Mouse (Mus musculus) cerebellum, adult 11-12 months (tissue): Measurements from ENCODE around the gene Cdc14b.

Source experiments
- DNase-seq: peaks from one replicate; pipeline ENCODE4 v3.0.0; 2022

Cdc14b gene

DNA sequence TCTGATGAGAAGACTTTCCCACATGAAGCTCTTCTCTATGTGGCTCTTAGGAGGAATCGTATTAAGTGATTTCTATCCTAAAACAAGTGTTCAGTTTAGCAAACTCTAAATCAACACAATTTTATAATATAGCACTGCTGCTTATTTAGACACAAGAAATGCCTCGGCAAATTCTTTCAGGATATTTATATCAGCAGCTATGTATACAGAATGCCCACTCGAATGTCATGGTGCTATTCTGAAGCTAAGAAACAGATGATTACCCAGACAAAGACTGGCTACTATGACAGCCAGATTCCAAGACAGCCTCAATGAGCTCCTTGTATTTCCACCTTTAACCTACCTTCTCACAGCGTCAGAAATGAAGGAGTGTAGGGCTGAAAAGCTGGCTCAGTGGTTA, 42.0 kb downstream of the Cdc14b start:
- DNase-seq, result no peak

DNA sequence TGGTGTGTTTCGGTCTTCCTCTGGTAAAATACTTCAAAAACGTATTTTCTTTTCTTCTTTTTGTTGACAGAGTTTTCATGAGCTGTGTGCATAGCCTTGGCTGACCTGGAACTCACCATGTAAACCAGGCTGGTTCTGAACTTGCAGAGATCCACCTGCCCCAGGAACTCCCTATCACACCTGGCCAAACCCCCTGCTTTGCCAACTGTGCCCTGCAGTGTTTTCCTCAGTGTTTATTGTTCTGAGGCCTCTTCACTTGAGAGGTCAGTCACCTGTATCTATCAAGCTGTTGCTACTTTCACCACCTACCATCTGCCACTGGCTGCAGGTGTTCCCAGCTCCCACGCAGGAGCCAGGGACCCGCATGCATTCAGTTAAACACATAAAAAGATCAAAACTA, 48.4 kb downstream of the Cdc14b start:
- DNase-seq, result no peak

- DNase-seq, result no peak
These were observed 49.4 kb downstream of the Cdc14b start for GRCm38 (mm10) chr13:64225738-64226137.

DNA sequence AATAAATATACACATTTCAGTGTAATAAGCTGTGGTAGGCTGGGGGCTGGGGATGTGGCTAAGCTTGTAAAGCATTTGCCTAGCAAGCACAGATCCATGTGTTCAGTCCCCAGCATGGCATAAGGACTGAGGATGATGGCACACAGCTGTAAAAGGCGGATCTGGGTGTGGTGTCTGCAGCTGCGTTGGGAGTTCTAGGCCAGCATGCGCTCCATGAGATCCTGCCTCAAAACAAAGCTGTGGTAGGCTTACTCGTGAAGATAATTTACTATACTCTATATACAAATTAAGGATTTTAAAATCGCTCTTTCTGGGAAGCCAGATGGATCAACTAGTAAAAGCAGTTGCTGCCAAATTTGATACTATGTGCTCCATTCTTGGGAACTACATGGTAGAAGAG, 60.2 kb downstream of the Cdc14b start:
- no peak for DNase-seq

GRCm38 (mm10) chr13:64211995-64212603, 63.0 kb downstream of the Cdc14b start:
- DNase-seq, result no peak

- no peak for DNase-seq
These were observed 66.9 kb downstream of the Cdc14b start for GRCm38 (mm10) chr13:64208146-64208545.

DNA sequence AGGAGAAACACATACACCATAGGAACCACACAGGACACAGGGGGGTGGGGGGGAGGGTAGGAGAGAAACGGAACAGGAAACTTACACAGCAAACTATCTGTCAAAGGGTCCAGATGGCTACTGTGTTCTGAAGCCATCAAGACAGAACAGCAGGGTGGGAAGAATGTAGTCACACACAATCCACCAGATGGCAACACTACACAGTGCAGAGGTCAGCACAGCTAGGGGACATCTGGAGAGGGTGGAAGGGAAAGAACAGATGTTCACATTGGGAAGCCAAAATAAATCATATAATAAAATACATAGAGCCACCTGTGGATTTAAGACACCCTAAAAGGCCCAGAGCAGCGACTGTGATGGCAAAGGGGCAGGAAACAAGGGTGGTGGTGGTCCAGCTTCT, 69.9 kb downstream of the Cdc14b start:
- no peak for DNase-seq

DNA sequence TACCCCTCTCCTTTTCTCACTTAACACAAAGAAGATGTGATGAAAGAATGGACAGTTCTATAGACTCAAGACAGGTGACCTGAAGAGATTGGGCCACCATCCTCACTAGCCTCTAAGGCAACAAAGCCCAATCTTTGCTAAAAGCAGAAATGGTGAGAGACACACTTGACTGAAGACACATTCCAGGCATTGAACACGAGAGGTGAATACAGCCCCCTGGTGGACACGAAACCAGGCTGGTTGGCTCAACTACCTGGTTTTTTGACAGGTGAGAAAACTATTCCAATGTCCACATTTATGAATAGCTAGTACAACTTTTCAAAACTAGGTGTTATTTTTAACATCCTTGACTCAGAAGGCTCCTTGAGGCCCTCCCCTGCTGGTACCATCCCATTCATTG, 70.4 kb downstream of the Cdc14b start:
- no peak for DNase-seq

GRCm38 (mm10) chr13:64200911-64201310, 74.2 kb downstream of the Cdc14b start:
- no peak for DNase-seq

DNA sequence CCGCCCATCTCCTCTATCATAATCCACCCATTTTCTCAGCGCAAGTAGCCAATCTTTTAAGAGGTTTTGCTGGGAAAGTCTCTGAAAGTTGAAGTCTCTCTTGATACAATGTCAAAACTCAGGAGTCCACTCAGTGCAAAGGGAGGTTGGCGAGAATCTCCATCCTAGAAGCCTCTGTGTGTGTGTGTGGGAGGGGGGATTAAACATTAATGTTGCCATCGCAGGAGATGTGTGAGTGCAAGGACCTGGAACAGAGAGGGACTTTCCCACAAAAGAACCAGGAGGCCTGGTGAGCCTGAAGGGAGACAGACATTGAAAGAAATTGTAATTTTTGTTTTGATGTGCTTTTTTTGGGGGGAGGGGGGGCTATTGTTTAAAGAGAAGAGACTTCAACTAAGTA, 76.8 kb downstream of the Cdc14b start:
- DNase-seq, result no peak

GRCm38 (mm10) chr13:64197899-64198298, 77.2 kb downstream of the Cdc14b start:
- no peak for DNase-seq

GRCm38 (mm10) chr13:64187065-64187464, 88.0 kb downstream of the Cdc14b start:
- no peak for DNase-seq

DNA sequence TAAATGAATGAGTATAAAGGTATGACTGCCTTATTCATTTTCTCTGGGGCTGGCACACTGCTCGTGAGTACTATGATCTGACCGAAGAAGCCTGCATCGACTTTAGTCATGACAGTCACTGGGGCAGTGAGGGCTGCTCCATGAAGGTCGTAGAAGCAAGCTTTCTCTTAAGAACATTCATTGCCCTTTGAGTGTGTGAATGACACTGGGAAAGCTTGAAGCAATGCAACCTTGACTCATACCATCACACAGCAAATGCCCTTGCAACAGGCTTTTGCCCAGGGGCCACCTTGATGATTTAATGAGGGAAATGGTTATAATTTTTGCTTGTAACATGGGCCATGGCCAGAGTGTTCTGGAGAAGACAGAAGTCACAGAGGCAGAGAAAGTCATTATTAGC, 88.6 kb downstream of the Cdc14b start:
- DNase-seq, result no peak

- DNase-seq, result no peak
These were observed 89.5 kb downstream of the Cdc14b start for GRCm38 (mm10) chr13:64185586-64185985.

DNA sequence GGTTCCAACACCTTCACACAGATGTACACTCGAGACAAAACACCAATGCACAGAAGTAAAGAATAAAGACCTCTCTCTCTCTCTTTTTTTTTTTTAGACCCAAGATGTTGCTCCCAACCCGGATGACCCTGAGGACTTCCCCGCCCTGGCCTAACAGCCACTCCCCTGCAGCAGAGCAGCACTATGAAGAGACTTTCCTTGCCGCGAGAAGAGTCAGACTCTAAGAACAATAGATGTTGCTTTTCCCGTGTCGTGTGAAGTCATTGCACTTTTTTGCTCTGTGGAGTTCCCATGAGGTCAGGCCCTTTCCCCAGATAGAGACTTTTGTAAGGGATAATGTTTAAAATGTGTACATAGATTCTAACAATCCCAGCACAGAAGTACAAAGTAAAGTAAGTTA, 89.9 kb downstream of the Cdc14b start:
- DNase-seq, result no peak

DNA sequence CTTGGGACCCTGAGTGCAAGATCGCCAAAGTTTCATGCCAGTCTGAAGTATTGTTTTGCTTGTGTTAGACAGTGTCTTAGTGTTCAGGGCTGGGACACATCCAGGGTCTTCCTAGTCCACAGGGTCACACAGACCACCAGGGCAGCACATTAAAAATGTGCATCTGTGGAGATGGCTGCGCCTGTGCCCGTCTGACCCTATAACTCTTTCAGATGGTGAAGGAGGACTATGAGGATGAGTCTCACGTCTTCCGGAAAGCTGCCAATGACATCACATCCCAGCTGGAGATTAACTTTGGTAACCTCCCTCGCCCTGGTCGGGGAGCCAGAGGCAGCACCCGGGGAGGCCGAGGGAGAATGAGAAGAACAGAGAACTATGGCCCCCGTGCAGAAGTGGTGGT, 90.7 kb downstream of the Cdc14b start:
- no peak for DNase-seq

DNA sequence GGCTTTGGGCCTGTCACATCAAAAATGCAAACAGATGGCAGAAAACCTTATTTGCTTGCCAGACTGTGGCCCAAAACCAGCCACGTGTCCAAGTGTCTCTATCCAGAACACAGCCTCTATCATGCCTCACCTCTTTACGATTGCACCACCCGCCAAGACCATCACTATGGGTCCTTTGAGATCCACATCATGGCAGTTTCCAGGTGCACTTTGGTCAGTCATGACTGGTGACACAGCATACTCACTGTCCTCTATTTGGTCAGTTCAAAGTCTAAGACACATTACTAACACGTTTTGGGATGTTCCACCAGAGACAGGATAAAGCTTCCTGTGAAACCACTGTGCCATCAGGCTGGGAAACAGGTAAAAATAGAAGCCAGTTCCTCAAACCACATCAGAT, 91.5 kb downstream of the Cdc14b start:
- no peak for DNase-seq

DNA sequence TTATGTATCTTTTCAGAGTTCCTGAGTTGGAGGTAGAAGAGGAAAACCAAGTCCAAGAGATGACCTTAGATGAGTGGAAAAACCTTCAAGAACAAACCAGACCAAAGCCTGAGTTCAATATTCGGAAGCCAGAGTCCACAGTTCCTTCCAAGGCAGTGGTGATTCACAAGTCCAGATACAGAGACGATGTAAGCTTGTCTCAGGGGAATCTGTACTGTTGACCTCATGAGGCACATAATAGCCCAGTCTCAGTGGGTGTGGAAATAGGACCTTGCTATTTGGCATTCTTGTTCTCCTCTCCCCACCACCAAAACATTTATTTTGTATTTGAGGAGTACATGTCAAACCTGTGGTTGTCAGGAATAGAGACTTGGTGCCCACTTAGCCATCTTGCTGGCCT, 93.0 kb downstream of the Cdc14b start:
- no peak for DNase-seq

DNA sequence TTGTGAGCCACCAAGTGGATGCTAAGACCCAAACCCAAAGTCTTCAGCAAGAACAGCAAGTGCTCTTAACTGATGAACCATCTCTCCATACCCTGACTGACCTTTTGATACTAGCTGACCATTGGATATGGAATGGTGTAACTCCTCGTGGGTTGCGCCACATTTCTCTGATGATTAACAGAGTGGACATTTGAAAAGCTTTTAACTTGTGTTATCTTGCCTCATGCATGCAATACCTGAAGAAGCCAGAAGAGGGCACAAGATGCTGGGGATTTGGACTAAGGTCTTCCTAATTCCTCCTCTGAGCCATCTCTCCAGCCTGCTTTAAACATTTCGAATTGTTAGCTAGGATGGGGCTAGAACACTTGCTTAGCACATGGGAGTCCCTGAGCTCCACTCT, 94.2 kb downstream of the Cdc14b start:
- no peak for DNase-seq

DNA sequence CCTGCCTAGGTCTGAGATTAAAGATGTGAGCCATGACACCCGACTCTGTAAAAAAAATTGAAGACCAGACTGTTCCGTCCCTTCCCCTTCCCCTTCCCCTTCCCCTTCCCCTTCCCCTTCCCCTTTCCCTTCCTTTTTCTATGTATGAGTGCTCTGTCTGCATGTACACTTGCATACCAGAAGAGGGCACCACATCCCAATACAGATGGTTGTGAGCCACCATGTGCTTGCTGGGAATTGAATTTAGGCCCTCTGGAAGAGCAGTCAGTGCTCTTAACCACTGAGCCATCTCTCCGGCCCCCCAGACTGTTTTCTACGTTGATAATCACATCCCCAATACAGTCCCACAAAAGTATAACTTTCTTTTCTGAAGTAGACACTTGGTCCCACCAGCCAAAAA, 94.8 kb downstream of the Cdc14b start:
- DNase-seq, result no peak

DNA sequence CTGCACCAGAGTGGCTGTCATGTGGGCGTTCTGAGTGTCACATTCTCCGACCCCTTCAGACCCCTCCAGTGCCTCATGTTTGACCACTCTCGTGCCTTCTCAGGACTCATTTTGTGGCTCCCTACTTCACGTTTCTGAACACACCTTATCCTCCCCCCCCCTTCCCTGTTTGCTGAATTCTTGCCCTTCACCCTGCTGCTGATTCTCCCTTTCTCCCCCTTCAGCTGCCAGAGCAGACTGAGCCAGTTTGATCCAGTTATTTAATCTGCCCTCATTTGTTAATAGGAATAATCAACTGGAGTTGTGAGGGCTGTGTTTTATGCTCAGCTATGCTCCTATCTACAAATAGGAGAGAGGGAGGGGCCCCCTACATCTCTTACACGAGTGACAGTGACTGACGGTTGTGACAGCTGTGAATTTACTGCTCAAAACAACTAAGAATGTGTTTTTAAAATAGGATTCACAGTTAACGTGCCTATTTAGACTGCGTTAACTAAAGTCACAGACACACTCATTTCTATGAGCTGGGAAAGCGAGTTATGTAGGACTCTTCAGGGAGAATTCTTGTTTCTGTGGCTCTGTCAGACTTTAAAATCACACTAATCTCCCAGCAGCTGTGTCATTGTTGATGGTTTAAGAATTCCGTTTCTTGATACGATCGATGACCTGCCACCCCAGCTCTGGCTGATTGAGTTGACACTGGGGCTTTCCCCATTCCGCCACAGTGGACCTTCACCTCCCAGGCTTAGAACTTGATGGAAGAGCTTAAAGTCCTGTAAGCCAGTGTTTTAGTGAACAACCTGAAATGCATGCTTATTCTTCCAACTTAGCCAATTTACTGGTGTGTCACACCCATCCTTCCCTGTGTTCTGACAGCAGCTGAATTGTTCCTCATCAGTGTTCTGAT, 96.1 kb downstream of the Cdc14b start:
- no peak for DNase-seq

DNA sequence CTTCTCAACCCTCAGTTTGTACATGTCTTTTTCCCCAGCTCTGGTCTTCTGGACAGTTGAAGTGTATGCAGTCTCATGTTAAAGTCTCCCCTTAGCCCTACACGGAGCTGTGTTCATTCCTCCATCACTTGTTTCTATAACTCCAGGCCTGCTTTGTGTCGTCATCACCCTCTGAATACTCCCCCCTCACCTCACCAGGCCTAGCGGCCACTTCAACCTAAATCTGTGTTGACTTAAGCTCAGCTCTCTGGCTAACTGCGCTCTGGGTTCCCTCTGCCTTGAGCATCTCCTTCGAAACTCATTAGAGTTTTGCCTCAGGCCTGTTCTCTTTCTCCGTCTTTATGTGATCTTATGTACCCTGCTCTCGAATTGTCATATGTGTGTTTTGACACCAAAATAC, 97.1 kb downstream of the Cdc14b start:
- no peak for DNase-seq

- no peak for DNase-seq
These were observed 105.3 kb downstream of the Cdc14b start for GRCm38 (mm10) chr13:64169746-64170145.

DNA sequence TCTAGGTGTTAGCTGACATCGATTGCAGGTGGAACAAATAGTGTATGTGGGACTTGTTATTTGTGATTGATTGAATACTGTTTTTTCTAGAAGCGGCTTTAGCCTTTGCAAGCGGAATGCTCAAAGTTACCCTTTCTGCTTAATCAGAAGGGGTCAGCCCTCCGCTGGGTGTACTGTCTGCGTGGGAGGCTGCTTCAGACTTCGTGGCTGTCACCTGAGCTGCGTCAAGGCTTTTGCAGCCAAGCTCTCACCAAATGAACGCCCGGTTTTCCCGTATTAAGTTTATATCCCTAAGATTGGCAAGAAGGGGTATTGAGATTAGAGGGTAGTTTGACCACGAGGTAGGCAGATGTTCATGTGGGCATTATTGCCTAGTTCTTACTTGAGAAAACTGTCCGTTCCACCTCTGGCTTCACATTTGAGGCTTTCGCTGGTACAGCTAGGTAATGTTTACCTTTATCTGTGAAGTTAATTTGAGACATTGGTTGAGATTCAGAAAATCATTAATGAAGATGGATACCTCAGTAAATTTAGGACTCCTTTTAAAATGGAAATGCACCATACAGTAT, 111.9 kb downstream of the Cdc14b start:
- DNase-seq, result no peak
